Mouse (Mus musculus) kidney, adult 2 months (tissue): ENCODE measurements at regions not wholly inside any gene's neighbourhood (a gene's known extent, or its start where the extent isn't known, plus 50 kb on each side); places are given as distances from the start of the nearest gene placed in this dataset.

ENCODE experiments used
- CTCF ChIP-seq: fragments of 200-500 bp; conservative IDR thresholded peaks from 2 replicates; pipeline ENCODE4 v1.5.1; 2011; ENCODE audit warnings: low read depth, mild to moderate bottlenecking, control low read depth, low read length, moderate library complexity, mixed read lengths; ENCODE audit not compliant: insufficient read depth, insufficient read length
- POLR2A ChIP-seq: fragments of 200-500 bp; IDR thresholded peaks from one replicate; pipeline ENCODE4 v1.6.1; 2011; ENCODE audit warnings: low read depth, low read length, control low read depth

DNA sequence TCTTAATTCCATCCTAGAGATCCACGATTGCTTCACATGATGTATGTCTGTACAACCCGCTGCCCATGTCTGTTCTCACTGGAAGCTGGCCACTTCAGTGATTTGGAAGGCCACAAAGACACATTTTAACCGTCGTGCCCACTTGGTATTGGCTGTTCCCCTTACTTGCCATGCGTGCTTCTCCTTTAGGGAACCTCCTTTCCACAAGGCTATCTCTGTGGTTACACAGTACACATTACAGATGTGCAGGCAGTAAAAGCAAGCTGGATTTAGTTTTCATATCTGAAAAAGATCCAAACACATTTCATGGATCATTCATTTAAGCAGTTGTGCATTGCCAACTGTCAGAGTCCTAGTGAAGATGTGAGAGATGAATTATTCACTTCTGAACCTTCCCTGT, 414.7 kb upstream of the Gm26657 start:
- TF ChIP-seq CTCF (no peak), POLR2A (no peak)
